Mouse (Mus musculus) heart, embryonic 12.5 days (tissue): Measurements from ENCODE around the gene Gm28539. TPM values are rescaled to one million over a fixed set of nuclear protein-coding genes. Genes with fewer than 3 reads are reported as not detected.
"Not testable (repeated sequence)": the region's sequence is repeated elsewhere in the genome, so short reads cannot be mapped to it uniquely, and the experiment has no call there.

ENCODE experiments used
- ATAC-seq: fragments of 200-750 bp; cut with Nextera tagmentation; 2 replicates; pipeline ENCODE4 v1.8.0; 2017; ENCODE audit warnings: moderate TSS enrichment, moderate library complexity; ENCODE audit not compliant: insufficient number of reproducible peaks, low FRiP score
- H3K27ac ChIP-seq: fragments of 300-500 bp; sonication (generic); 2 replicates; pipeline ENCODE4 v1.5.1; 2016; ENCODE audit warnings: mild to moderate bottlenecking, moderate library complexity; ENCODE audit not compliant: poor library complexity, severe bottlenecking
- H3K27me3 ChIP-seq: fragments of 300-500 bp; sonication (generic); replicated peaks from 2 replicates; pipeline ENCODE4 v1.6.1; 2016; ENCODE audit warnings: mild to moderate bottlenecking, moderate library complexity
- H3K36me3 ChIP-seq: fragments of 300-500 bp; sonication (generic); 2 replicates; pipeline ENCODE4 v1.6.1; 2016; ENCODE audit warnings: mild to moderate bottlenecking, moderate library complexity
- H3K4me1 ChIP-seq: fragments of 300-500 bp; sonication (generic); replicated peaks from 2 replicates; pipeline ENCODE4 v1.6.1; 2016; ENCODE audit warnings: mild to moderate bottlenecking
- H3K4me2 ChIP-seq: fragments of 300-500 bp; sonication (generic); 2 replicates; pipeline ENCODE4 v1.6.1; 2016; ENCODE audit warnings: mild to moderate bottlenecking, moderate library complexity
- H3K4me3 ChIP-seq: fragments of 300-500 bp; sonication (generic); 2 replicates; pipeline ENCODE4 v1.5.1; 2016; ENCODE audit warnings: mild to moderate bottlenecking
- H3K9ac ChIP-seq: fragments of 300-500 bp; sonication (generic); 2 replicates; pipeline ENCODE4 v1.6.1; 2016; ENCODE audit warnings: mild to moderate bottlenecking, moderate library complexity
- H3K9me3 ChIP-seq: fragments of 300-500 bp; sonication (generic); replicated peaks from 2 replicates; pipeline ENCODE4 v1.6.1; 2016; ENCODE audit warnings: mild to moderate bottlenecking, moderate library complexity
- WGBS: fragments of 180-500 bp; shearing (Covaris S2); methylation state at CpG from one replicate; pipeline ENCODE4 v1.1.7; 2016; 5-methylcytosine and 5-hydroxymethylcytosine counted together
- polyA plus RNA-seq: library from polyadenylated mRNA; unstranded; fragments of >200 nt; fragmentation: Nextera tagmentation; extraction: Ambion mirVana; gene quantifications from 2 replicates; pipeline ENCODE4 v1.2.1, GENCODE M21; 2016

Gene Gm28539
- polyA plus RNA-seq, 1 experiment from 2014 or later = not detected

DNA sequence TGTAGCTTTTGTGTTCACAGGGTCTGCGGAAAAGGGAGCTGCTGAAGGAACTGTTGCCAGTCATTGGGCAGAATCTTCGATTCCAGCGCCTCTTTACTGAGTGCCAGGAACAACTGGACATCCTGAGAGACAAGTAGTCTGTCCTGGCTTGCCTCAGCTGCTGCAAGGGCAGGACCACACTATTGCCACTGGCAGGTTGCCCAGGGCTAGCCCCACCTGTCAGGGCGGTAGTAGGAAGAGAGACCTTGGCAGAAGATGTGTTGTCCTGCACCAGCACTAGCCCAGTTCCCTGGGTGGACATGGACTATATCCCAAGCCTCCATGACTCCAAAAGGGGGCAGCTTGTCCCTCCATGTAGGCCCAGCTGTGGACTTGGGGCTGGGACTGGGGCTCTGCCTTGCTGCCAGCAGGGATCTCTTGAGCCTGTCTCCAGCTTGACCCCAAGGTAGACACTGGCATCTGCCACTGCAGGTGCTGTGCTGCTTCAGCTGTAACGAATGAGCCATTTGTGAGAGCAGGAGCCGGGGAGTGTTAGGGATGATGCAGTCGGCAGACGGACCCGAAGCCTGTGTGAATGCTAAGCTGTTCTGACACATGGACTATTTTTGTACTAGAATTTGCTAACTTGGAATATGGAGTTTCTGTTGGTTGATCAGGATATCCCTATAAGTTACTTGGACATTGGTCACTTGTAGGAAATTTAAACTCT lies 133.2 kb downstream of the Gm28539 start:
- Histone ChIP-seq H3K4me3 (no peak overlapping the region), H3K27me3 (no peaks in the 10 kb centered on the region), H3K4me2 (no peak overlapping the region), H3K4me1 (peaks cover 33% of the 10 kb centered on the region), H3K27ac (peak overlapping the region; percentile 54; the same call in 1 of the 2 replicates), H3K36me3 (peaks cover 37% of the 10 kb centered on the region), H3K9me3 (no peaks in the 10 kb centered on the region), H3K9ac (no peak overlapping the region)
- WGBS = 71% methylated on average over 9 of the region's 9 CpGs
- ATAC-seq = no peak

DNA sequence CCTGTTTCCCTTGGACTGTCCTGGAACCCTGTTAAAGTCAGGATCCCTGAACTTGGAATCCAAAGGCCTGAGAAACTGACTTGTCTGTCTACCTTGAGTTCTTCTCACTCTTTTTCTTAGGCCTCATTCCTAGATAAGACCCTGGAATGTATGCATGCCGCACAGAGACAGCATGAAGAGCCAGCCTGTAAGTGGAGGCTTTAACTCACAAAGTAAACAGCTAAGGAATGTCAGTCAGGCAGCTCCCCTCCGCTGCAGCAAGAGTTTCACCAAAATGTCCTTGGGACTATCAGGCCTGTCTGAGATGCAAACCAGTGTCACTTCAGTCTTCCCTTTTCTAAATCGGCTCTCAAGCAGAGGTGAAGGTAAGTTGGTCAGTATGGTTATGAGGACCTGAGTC lies 134.5 kb downstream of the Gm28539 start:
- peaks cover 28% of the 10 kb centered on the region for H3K36me3 ChIP-seq
- H3K4me2 ChIP-seq = peak overlapping the region; percentile 16; the same call in 1 of the 2 replicates
- H3K4me3 ChIP-seq = no peak overlapping the region
- H3K27me3 ChIP-seq = no peaks in the 10 kb centered on the region
- WGBS = 17% methylated on average over 3 of the region's 3 CpGs
- peaks cover 33% of the 10 kb centered on the region for H3K4me1 ChIP-seq
- ATAC-seq = peak; percentile 60
- H3K27ac ChIP-seq = peak overlapping the region; percentile 87
- H3K9ac ChIP-seq = no peak overlapping the region
- H3K9me3 ChIP-seq = no peaks in the 10 kb centered on the region; the same call in 1 of the 2 replicates

DNA sequence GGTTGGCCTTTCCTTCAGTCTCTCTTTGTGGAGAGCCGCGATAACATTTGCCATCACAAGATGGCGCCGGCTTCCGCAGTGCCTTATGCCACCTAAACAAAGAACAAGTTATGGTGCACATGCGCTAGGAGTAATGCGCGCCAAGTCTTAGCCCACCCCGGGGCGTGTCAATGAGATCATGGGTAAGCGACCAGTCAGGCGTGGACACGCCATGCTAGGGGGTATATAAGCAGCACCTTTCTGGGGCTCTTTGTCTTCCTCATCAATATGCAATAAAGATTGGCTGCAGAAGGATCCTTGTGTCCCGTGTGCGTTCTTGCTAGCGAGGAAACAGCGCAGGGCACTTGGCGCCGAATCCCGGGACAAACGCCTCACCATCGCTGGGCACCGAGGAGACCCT lies 139.3 kb downstream of the Gm28539 start:
- H3K4me3 ChIP-seq, H3K9ac ChIP-seq, H3K27me3 ChIP-seq, H3K27ac ChIP-seq, ATAC-seq, H3K9me3 ChIP-seq, H3K36me3 ChIP-seq: not testable (repeated sequence)
- Histone ChIP-seq H3K4me1 (peaks cover 20% of the 10 kb centered on the region), H3K4me2 (peak overlapping the region; percentile 46; the same call in 1 of the 2 replicates)
- WGBS = 79% methylated on average over 23 of the region's 23 CpGs

DNA sequence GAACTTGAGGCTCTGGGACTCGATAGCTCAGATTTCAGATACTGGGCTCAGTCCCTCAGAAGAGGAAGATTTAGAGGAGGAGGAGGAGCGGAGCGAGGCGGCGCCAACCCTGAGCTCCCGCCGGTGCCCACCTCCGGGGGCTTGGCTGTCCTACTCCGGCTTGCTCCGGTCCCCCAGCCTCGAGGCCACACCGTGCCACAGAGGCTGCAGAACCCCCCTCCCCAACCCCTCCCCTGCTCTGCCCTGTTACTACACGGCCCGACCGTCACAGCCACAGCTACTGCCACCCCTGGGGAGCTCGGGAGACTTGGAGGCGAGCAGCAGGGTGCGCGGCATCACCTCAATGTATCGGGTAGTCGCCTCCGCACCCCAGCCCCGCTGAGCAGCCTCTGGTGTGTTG lies 139.9 kb downstream of the Gm28539 start:
- Histone ChIP-seq H3K9ac (no peak overlapping the region), H3K9me3 (peaks cover 7% of the 10 kb centered on the region; the same call in 1 of the 2 replicates), H3K4me1 (peaks cover 14% of the 10 kb centered on the region), H3K4me2 (peak overlapping the region; percentile 46), H3K27ac (no peak overlapping the region), H3K4me3 (0 out of 2 replicates have a peak overlapping the region, but pooled peaks have one; percentile 13), H3K27me3 (no peaks in the 10 kb centered on the region), H3K36me3 (peaks cover 7% of the 10 kb centered on the region; the same call in 1 of the 2 replicates)
- ATAC-seq = 0 out of 2 replicates have a peak, but pooled peaks have one; percentile 11
- WGBS = 75% methylated on average over 23 of the region's 23 CpGs

DNA sequence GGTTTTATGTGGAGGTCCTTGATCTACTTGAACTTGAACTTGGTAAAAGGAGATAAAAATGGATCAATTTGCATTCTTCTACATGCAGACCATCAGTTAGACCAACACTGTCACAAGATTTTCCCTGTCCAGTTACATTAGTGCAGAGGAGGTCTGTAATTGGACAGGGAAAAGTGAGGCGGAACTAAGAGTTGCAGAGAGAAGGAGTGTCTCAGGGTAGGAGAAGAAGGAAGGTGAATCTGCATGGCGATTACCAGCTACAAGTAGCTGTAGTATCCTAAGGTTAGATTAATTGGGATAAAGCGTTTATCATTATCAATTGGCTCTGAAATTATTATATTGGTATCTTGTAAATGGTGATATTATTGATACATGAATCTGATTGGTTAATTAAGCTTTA lies 150.0 kb downstream of the Gm28539 start:
- Histone ChIP-seq H3K9ac (no peak overlapping the region), H3K4me1 (no peaks in the 10 kb centered on the region), H3K27ac (no peak overlapping the region), H3K4me2 (no peak overlapping the region), H3K9me3 (peaks cover 7% of the 10 kb centered on the region), H3K4me3 (no peak overlapping the region), H3K27me3 (no peaks in the 10 kb centered on the region), H3K36me3 (no peaks in the 10 kb centered on the region)
- 89% methylated on average over 3 of the region's 3 CpGs for WGBS
- no peak for ATAC-seq

DNA sequence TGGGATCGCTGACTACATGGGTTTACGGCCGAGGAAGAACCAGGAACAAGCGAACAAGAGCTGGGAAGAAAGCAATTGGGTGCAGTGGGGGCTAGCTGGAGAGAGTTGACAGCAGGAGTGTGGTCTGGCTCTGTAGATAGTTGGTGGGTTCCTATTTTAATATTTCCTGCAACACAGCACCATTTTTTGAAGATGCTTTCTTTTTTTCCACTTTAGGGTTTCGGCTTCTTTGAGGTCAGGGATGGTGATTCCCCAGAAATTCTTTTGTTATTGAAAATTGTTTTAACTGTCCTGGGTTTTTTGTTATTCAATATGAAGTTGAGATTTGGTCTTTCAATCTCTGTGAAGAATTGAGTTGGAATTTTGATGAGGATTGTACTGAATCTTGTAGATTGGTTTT lies 150.5 kb downstream of the Gm28539 start:
- no peaks in the 10 kb centered on the region for H3K27me3 ChIP-seq
- H3K27ac ChIP-seq = no peak overlapping the region
- no peaks in the 10 kb centered on the region for H3K36me3 ChIP-seq
- no peak for ATAC-seq
- no peak overlapping the region for H3K4me3 ChIP-seq
- no peak overlapping the region for H3K4me2 ChIP-seq
- no peaks in the 10 kb centered on the region for H3K4me1 ChIP-seq
- WGBS = 86% methylated on average over 5 of the region's 5 CpGs
- H3K9me3 ChIP-seq = peaks cover 7% of the 10 kb centered on the region
- H3K9ac ChIP-seq = no peak overlapping the region

DNA sequence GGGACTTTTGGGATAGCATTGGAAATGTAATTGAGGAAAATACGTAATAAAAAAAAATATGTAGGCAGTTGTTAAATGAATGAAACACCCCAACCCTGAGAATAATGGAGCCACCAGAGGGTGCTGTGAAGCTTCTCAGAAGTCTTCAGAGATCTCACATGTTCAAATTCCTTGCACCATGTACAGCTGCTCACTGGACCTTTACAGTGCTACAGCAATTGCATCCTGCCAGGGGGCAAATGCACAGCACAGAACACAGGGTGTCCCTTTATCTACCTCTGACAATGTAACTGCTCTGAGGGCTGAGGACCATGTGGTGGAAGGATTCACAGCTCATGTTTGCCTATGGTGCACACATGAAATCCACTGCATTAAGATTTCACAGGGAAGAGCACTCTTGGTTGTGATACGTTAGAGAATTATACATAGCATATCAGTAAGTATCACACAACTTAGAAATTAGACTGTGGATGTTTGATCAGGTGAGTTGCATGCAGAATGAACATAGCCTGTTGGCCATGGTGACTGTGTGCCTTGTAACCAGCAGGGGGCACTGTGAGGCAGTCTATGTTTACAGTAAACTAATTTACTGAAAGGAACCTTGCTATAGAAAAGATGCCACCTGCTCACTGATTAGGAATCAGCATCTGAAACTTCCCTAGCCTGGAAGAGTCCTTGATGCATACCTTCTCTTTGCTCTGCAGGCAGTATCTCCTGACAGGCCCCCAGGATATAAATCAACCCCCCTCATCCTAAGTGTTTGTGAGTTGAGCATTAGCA lies 166.4 kb downstream of the Gm28539 start:
- H3K4me2 ChIP-seq, H3K9me3 ChIP-seq, H3K27ac ChIP-seq, H3K27me3 ChIP-seq, H3K9ac ChIP-seq, H3K4me1 ChIP-seq, H3K36me3 ChIP-seq, ATAC-seq, H3K4me3 ChIP-seq: not testable (repeated sequence)
- WGBS = 36% methylated on average over 2 of the region's 2 CpGs

DNA sequence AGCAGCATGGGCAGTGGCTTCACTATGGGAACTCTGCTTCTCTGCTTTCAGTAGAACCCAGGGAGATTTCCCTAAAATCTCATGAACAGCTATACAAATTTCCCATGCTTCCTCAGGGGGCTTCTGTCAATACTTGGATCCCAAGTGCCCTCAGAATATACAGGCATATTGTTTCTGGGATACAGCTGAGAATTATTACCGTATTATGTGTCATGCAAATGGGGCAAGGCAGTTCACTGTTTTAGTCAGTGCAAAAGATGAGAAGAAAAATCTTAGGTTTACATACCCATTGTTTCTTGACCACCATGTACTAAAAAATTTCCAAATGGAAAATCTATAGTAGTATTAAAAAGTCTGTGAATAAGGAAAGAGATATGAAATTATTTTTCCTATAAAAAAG lies 167.4 kb downstream of the Gm28539 start:
- Histone ChIP-seq H3K27ac (no peak overlapping the region), H3K27me3 (no peaks in the 10 kb centered on the region), H3K36me3 (no peaks in the 10 kb centered on the region), H3K9ac (no peak overlapping the region), H3K4me2 (no peak overlapping the region), H3K4me1 (no peaks in the 10 kb centered on the region), H3K9me3 (peaks cover 5% of the 10 kb centered on the region; the same call in 1 of the 2 replicates), H3K4me3 (no peak overlapping the region)
- 82% methylated on average over 1 of the region's 1 CpGs for WGBS
- ATAC-seq = no peak

DNA sequence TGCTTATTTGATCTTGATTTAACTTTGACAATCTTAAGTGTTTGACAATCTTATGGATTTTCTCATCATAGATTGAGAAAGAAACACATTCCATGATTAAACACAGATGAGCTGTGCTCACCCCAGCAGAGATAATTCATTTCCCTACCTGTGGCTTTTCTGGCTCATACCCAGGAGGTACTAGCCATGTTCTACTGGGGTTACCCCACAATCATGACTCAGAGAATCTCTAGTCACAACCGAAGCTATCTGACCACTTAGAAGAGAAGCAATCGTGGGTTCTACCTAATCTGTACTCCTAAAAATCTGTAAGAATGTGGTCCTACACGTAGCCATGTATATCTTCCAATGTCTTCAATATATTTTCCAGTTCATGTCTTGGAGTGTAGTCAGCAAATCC lies 168.9 kb downstream of the Gm28539 start:
- ATAC-seq = no peak

More for the DNA sequence above, 168.9 kb downstream of the Gm28539 start:
- Histone ChIP-seq H3K36me3 (no peaks in the 10 kb centered on the region), H3K9ac (no peak overlapping the region), H3K4me3 (no peak overlapping the region), H3K9me3 (peaks cover 3% of the 10 kb centered on the region; the same call in 1 of the 2 replicates), H3K27me3 (no peaks in the 10 kb centered on the region), H3K4me2 (no peak overlapping the region), H3K4me1 (no peaks in the 10 kb centered on the region), H3K27ac (no peak overlapping the region)
- WGBS = 64% methylated on average over 3 of the region's 3 CpGs
